Mouse (Mus musculus) hindbrain, embryonic 11.5 days (tissue): ENCODE results near the gene AA986860. TPM values are rescaled to one million over a fixed set of nuclear protein-coding genes. Genes with fewer than 3 reads are reported as not detected.

Experiments used
- ATAC-seq: fragments of 200-750 bp; cut with Nextera tagmentation; 2 replicates; pipeline ENCODE4 v1.8.0; 2017; ENCODE audit warnings: mild to moderate bottlenecking, moderate TSS enrichment, moderate library complexity; ENCODE audit not compliant: low FRiP score
- DNase-seq: peaks from one replicate; pipeline ENCODE4 v3.0.0-alpha.2; 2015; ENCODE audit warnings: low spot score
- H3K27ac ChIP-seq: fragments of 300-500 bp; sonication (generic); 2 replicates; pipeline ENCODE4 v1.5.1; 2014; ENCODE audit warnings: mild to moderate bottlenecking, low read depth, low read length
- H3K27me3 ChIP-seq: fragments of 300-500 bp; sonication (generic); 2 replicates; pipeline ENCODE4 v1.6.1; 2014; ENCODE audit warnings: mild to moderate bottlenecking, low read length, moderate library complexity, mixed read lengths; ENCODE audit not compliant: control insufficient read depth, insufficient read depth
- H3K36me3 ChIP-seq: fragments of 300-500 bp; sonication (generic); 2 replicates; pipeline ENCODE4 v1.6.1; 2014; ENCODE audit warnings: mild to moderate bottlenecking, low read length, moderate library complexity, mixed read lengths; ENCODE audit not compliant: control insufficient read depth, insufficient read depth
- H3K4me1 ChIP-seq: fragments of 300-500 bp; sonication (generic); replicated peaks from 2 replicates; pipeline ENCODE4 v1.6.1; 2014; ENCODE audit warnings: low read length, mixed read lengths; ENCODE audit not compliant: control insufficient read depth, insufficient read depth
- H3K4me2 ChIP-seq: fragments of 300-500 bp; sonication (generic); replicated peaks from 2 replicates; pipeline ENCODE4 v1.6.1; 2014; ENCODE audit warnings: mild to moderate bottlenecking, low read depth, low read length
- H3K4me3 ChIP-seq: fragments of 300-500 bp; sonication (generic); 2 replicates; pipeline ENCODE4 v1.5.1; 2014; ENCODE audit warnings: low read depth, low read length
- H3K9ac ChIP-seq: fragments of 300-500 bp; sonication (generic); 2 replicates; pipeline ENCODE4 v1.6.1; 2014; ENCODE audit warnings: low read depth, low read length
- H3K9me3 ChIP-seq: fragments of 300-500 bp; sonication (generic); 2 replicates; pipeline ENCODE4 v1.6.1; 2016; ENCODE audit warnings: low read length; ENCODE audit not compliant: control insufficient read depth
- WGBS: fragments of 180-500 bp; shearing (Covaris S2); extraction: QIAGEN DNeasy Blood & Tissue Kit; methylation state at CpG from one replicate; pipeline ENCODE4 v1.1.7; 2014; 5-methylcytosine and 5-hydroxymethylcytosine counted together
- polyA plus RNA-seq: library from polyadenylated mRNA; unstranded; fragments of >200 nt; fragmentation: Nextera tagmentation; extraction: Ambion mirVana; gene quantifications from 2 replicates; pipeline ENCODE4 v1.2.1, GENCODE M21; 2014

The AA986860 gene
- 0.46 and 0.79 TPM in 2 replicates for polyA plus RNA-seq

DNA sequence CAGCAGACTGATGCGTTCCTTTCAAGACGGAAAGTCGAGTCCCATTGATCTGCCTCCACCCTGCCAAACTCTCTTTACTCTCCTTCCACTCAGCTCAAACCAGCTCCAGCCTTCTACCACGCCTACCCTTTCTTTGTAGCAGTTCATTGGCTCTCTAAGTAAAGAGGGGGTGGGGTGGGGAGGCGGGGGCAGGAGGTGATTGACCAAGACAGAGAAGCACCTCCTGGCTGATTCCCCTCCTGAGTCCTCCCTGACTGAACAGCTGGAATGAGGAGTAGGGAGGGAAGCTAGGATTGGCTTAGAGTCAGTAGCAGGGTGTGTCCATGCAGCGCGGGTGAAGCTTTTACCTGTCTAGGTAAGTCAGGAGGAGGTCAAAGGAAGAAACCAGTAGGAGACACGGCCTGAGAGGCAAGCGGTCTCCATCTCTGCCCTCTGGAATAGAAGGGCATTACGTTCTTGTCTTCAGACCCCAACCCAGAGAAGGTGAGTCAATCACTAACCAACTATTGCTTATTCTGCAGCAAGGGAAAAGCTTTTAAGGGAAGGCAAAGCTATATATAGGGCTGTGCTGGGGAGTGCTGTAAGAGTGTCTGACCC is at the start of gene AA986860:
AA986860 (plus strand) TSS at position 236 of the 597 bp plus-strand sequence.
- H3K4me2 ChIP-seq: 0 out of 2 replicates have a peak within 1 kb of the TSS, but pooled peaks have one; percentile 6
- WGBS: 5% methylated on average over 10 of the region's 10 CpGs
- H3K27me3 ChIP-seq: no peaks in the 10 kb centered on the region
- H3K4me3 ChIP-seq: no peak within 1 kb of the TSS
- H3K36me3 ChIP-seq: no peaks in the 10 kb centered on the region
- peak; percentile 45; the same call in 1 of the 2 replicates for ATAC-seq
- no peak within 1 kb of the TSS for H3K27ac ChIP-seq
- peak; percentile 19 for DNase-seq
- no peaks in the 10 kb centered on the region for H3K9me3 ChIP-seq
- H3K4me1 ChIP-seq: no peaks in the 10 kb centered on the region
- H3K9ac ChIP-seq: no peak within 1 kb of the TSS

DNA sequence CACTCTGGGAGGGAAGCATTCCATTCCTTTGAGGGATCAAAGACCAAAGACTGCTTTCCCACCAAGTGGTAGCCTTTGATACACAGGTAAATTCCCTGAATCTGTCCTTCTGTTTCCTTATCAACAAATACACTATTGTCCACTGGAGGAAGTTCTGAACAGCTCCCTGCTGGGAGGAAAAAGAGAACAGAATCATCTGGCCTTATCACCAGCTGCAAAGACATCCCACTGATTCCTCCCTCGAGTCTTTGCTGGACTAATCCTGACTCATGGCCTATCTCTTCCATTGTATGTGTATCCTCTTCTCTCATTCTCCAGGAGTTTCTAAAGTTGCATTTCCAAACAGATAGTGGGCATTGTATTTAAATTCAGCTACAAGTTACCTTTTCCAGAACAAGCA is 47.9 kb upstream of the AA986860 start:
- no peak overlapping the region for H3K9ac ChIP-seq
- no peaks in the 10 kb centered on the region for H3K4me1 ChIP-seq
- ATAC-seq (no peak), DNase-seq (no peak)
- 56% methylated on average over 1 of the region's 1 CpGs for WGBS
- H3K4me3 ChIP-seq: no peak overlapping the region
- H3K9me3 ChIP-seq: no peaks in the 10 kb centered on the region
- H3K36me3 ChIP-seq: no peaks in the 10 kb centered on the region
- no peaks in the 10 kb centered on the region for H3K27me3 ChIP-seq
- no peak overlapping the region for H3K4me2 ChIP-seq
- no peak overlapping the region for H3K27ac ChIP-seq

DNA sequence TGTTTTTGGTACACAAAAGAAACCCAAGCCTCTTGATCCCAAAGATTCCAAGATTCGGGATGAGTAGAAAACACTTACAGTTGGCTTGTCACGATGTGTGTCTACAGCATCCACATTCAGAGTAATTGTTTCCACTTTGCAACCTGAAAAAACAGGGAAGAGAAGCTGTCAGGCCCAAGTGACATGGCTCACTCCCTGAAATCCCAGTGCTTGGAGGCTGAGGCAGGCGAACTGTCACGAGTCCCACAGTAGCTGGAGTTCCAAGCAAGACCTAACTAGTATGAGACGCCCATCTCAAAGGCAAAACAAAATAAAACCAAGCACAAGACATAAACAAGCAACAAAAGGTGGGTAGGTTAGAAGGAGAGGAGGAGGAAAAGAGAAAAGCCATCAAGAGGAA is 33.2 kb upstream of the AA986860 start:
- 0 out of 2 replicates have a peak, but pooled peaks cover 12% of the 10 kb centered on the region for H3K36me3 ChIP-seq
- H3K9me3 ChIP-seq: no peaks in the 10 kb centered on the region
- WGBS: 93% methylated on average over 5 of the region's 5 CpGs
- H3K4me2 ChIP-seq: no peak overlapping the region
- no peak overlapping the region for H3K9ac ChIP-seq
- no peaks in the 10 kb centered on the region for H3K27me3 ChIP-seq
- no peak for DNase-seq
- H3K27ac ChIP-seq: no peak overlapping the region
- no peaks in the 10 kb centered on the region for H3K4me1 ChIP-seq
- H3K4me3 ChIP-seq: no peak overlapping the region
- no peak for ATAC-seq

DNA sequence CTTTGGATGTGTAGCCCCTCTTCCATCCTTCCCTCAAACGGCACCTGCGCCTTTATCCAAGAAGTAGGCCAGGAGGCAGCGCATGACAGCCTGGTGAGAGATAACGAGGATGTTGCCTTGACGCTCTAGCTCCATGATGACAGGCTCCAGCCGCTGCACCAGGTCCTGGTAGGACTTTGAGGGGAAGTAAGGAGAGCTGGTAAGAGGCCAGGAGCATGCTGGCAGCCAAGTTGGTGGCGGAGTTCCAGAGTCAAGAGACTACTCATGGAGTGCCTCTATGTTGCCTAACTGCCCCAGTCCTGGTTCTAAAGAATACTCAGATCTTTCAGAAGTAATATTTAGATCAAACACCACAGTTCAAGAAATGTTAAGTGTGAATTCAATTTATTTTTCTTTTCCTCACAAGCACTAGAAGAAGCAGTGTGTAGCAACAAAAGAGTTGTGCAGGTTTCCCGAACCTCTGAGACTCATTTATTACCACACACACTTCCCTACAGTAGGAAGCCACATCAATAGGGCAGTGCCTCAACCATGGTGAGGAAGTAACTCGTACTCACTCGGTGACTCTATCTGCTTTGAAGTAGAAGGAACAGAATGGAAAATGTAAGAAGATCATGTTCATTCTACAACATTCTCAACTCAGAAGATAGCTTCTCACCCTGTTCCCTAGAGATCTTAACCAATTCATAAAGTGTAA is 31.7 kb upstream of the AA986860 start:
- no peak for DNase-seq
- H3K27me3 ChIP-seq: no peaks in the 10 kb centered on the region
- no peak overlapping the region for H3K4me2 ChIP-seq
- H3K4me3 ChIP-seq: no peak overlapping the region
- H3K36me3 ChIP-seq: 0 out of 2 replicates have a peak, but pooled peaks cover 12% of the 10 kb centered on the region
- no peaks in the 10 kb centered on the region for H3K4me1 ChIP-seq
- H3K9ac ChIP-seq: no peak overlapping the region
- no peaks in the 10 kb centered on the region for H3K9me3 ChIP-seq
- WGBS: 89% methylated on average over 10 of the region's 10 CpGs
- no peak overlapping the region for H3K27ac ChIP-seq
- no peak for ATAC-seq

DNA sequence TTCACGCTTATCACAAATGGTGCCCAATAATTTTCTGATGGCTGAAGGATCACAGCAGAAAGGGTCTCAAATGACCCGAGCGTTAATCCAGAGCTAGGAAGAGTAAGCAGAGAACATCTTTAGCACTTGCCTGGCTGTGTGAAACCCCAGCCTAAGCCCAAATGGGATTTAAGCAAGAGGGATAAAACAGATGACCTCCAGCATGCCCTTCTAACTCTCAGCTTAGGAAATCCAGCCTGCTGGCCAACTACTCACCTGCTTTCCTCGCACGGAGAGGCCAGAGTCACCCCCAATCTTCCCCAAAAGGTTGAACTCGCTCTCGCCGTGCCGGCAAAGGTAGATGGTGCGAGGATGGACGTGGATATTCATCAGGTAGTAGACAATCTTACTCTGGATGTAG is 29.8 kb upstream of the AA986860 start:
- no peak overlapping the region for H3K4me3 ChIP-seq
- H3K36me3 ChIP-seq: peaks cover 15% of the 10 kb centered on the region; the same call in 1 of the 2 replicates
- no peak overlapping the region for H3K9ac ChIP-seq
- WGBS: 95% methylated on average over 11 of the region's 11 CpGs
- no peak for DNase-seq
- H3K27me3 ChIP-seq: no peaks in the 10 kb centered on the region
- ATAC-seq: no peak
- H3K9me3 ChIP-seq: no peaks in the 10 kb centered on the region
- H3K4me2 ChIP-seq: no peak overlapping the region
- no peaks in the 10 kb centered on the region for H3K4me1 ChIP-seq
- H3K27ac ChIP-seq: no peak overlapping the region

DNA sequence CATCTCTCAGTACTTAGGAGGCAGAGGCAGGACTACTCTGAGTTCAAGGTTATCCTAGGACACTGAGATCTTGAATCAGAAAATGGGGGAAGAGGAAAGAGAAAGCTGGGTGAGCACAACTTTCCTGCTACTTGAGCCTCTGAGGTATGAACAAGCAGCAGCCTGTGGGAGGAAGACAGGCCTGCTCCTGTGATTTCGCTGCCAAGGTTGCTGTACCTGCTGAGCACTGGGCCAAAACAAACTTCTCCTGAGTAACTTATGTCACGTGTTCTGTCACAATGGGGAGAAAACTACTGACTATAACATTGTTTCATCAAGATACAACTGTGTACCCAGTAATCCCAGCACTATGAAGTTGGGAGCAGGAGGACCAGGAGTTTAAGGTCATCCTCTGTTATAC is 28.2 kb upstream of the AA986860 start:
- 74% methylated on average over 2 of the region's 2 CpGs for WGBS
- DNase-seq (no peak), ATAC-seq (no peak)
- no peak overlapping the region for H3K9ac ChIP-seq
- no peak overlapping the region for H3K27ac ChIP-seq
- H3K9me3 ChIP-seq: no peaks in the 10 kb centered on the region
- H3K4me2 ChIP-seq: no peak overlapping the region
- no peaks in the 10 kb centered on the region for H3K4me1 ChIP-seq
- H3K4me3 ChIP-seq: no peak overlapping the region
- peaks cover 11% of the 10 kb centered on the region; the same call in 1 of the 2 replicates for H3K36me3 ChIP-seq
- H3K27me3 ChIP-seq: no peaks in the 10 kb centered on the region

DNA sequence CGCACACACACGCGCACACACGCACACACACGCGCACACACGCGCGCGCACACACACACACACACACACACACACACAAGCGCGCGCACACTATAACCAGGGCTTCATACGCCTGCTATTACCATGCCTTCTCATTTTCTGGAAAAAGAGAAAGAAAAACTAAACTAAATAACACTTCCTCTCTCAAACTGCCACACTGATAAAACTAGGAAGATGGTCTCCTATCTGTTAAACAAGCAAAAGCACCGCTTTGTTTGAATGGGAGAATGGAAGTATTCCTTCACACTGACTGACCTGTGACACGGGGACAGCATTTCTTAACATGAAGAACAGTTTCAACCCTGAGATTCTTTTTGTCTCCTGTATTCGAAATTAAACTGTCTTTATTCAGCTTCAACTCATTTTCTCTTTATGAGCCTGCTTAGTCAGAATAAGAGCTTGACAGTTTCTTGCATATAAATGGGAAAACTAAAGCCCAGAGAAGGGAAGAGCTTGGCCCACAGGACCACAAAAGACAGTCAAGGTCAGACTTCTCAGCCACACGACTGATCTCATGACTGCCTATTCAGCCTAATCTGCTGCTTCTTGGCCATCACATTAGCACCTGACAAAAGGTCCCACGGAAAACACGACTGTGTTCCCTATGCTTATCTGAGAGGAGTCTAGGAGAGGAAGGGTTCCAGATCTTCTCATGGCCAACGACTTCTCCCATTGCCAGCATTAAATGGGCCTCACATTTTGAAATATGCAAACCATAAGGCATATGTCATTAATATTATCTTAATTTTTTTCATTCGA is 21.3 kb upstream of the AA986860 start:
- Histone ChIP-seq H3K4me1 (no peaks in the 10 kb centered on the region), H3K9ac (no peak overlapping the region), H3K27me3 (no peaks in the 10 kb centered on the region), H3K27ac (no peak overlapping the region), H3K36me3 (peaks cover 2% of the 10 kb centered on the region; the same call in 1 of the 2 replicates), H3K4me2 (no peak overlapping the region), H3K9me3 (no peaks in the 10 kb centered on the region), H3K4me3 (no peak overlapping the region)
- WGBS: 89% methylated on average over 22 of the region's 22 CpGs
- DNase-seq: no peak
- ATAC-seq: no peak

DNA sequence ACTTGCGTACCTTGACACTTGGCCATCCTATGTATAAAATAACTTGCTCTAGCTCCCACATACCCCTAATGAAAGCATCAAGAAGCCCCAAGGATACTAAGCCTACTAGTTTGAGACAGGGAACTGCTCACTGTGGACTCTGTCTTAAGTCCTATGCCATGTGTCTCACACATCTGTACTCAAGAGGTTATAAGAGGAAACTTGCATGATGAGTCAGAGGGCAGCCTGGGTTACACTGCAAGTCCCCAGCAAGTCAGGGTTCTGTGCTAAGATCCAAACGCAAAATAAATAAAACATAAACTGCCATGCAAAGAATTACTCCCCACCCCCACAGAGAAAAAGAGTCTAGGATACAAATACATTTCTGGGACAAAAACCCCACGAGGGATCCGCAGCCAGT is 17.7 kb upstream of the AA986860 start:
- H3K27me3 ChIP-seq: no peaks in the 10 kb centered on the region
- H3K4me3 ChIP-seq: no peak overlapping the region
- H3K9me3 ChIP-seq: no peaks in the 10 kb centered on the region
- DNase-seq: no peak
- H3K9ac ChIP-seq: no peak overlapping the region
- H3K27ac ChIP-seq: no peak overlapping the region
- no peaks in the 10 kb centered on the region for H3K36me3 ChIP-seq
- no peaks in the 10 kb centered on the region for H3K4me1 ChIP-seq
- ATAC-seq: no peak
- H3K4me2 ChIP-seq: no peak overlapping the region
- WGBS: 73% methylated on average over 4 of the region's 4 CpGs
